Mouse (Mus musculus): ENCODE data around the gene Hlx. TPM values are rescaled to one million over a fixed set of nuclear protein-coding genes. Genes with fewer than 3 reads are reported as not detected.
A peak's percentile ranks its signal among the peaks of the same experiment; 100 is the strongest.

Gene Hlx
- 14.0 and 29.3 TPM in 2 replicates for polyA plus RNA-seq (2011; ENCODE audit: insufficient read depth, insufficient read length, low replicate concordance, missing spikeins)

GRCm38 (mm10) chr1:184732556-184733049, at the start of gene Hlx:
Hlx (minus strand) TSS chr1:184732619.
- under 1% methylated on average over 32 of the region's 32 CpGs for WGBS
- Histone ChIP-seq H3K27ac (ENCODE audit: control insufficient read depth, insufficient read depth, low read depth, low read length, poor library complexity) (peak within 1 kb of the TSS; percentile 99), H3K4me3 (replicated peaks; ENCODE audit: control insufficient read depth, low read depth, low read length) (peak within 1 kb of the TSS; percentile 78), H3K4me1 (ENCODE audit: control insufficient read depth, insufficient read depth, low read length) (peaks cover 1% of the 10 kb centered on the region; the same call in 1 of the 2 replicates)
- TF ChIP-seq CTCF (IDR thresholded peaks at IDR 0.05; ENCODE audit: control insufficient read depth, insufficient read depth, low read length) (no peak), POLR2A (IDR thresholded peaks at IDR 0.05; ENCODE audit: borderline replicate concordance, control insufficient read depth, low read depth, low read length) (peak; percentile 54; the same call in 1 of the 2 replicates)

GRCm38 (mm10) chr1:184782161-184782513, 49.7 kb upstream of the Hlx start:
- 88% methylated on average over 14 of the region's 14 CpGs for WGBS
- Histone ChIP-seq H3K27ac (ENCODE audit: control insufficient read depth, insufficient read depth, low read depth, low read length, poor library complexity) (no peak overlapping the region), H3K4me1 (ENCODE audit: control insufficient read depth, insufficient read depth, low read length) (no peaks in the 10 kb centered on the region), H3K4me3 (replicated peaks; ENCODE audit: control insufficient read depth, low read depth, low read length) (no peak overlapping the region)
- no peak for TF ChIP-seq CTCF (IDR thresholded peaks at IDR 0.05; ENCODE audit: control insufficient read depth, insufficient read depth, low read length)
- no peak for TF ChIP-seq POLR2A (IDR thresholded peaks at IDR 0.05; ENCODE audit: borderline replicate concordance, control insufficient read depth, low read depth, low read length)

- WGBS = 40% methylated on average over 10 of the region's 10 CpGs
- TF ChIP-seq POLR2A (IDR thresholded peaks at IDR 0.05; ENCODE audit: borderline replicate concordance, control insufficient read depth, low read depth, low read length) (no peak), CTCF (IDR thresholded peaks at IDR 0.05; ENCODE audit: control insufficient read depth, insufficient read depth, low read length) (no peak)
- Histone ChIP-seq H3K4me3 (replicated peaks; ENCODE audit: control insufficient read depth, low read depth, low read length) (no peak overlapping the region), H3K27ac (ENCODE audit: control insufficient read depth, insufficient read depth, low read depth, low read length, poor library complexity) (no peak overlapping the region), H3K4me1 (ENCODE audit: control insufficient read depth, insufficient read depth, low read length) (no peaks in the 10 kb centered on the region)
Measured at GRCm38 (mm10) chr1:184781286-184782160, 49.1 kb upstream of the Hlx start.

- H3K27ac ChIP-seq (ENCODE audit: control insufficient read depth, insufficient read depth, low read depth, low read length, poor library complexity) = no peak overlapping the region
- H3K4me1 ChIP-seq (ENCODE audit: control insufficient read depth, insufficient read depth, low read length) = no peaks in the 10 kb centered on the region
- 85% methylated on average over 6 of the region's 6 CpGs for WGBS
- TF ChIP-seq CTCF (IDR thresholded peaks at IDR 0.05; ENCODE audit: control insufficient read depth, insufficient read depth, low read length) (no peak), POLR2A (IDR thresholded peaks at IDR 0.05; ENCODE audit: borderline replicate concordance, control insufficient read depth, low read depth, low read length) (no peak)
- H3K4me3 ChIP-seq (replicated peaks; ENCODE audit: control insufficient read depth, low read depth, low read length) = no peak overlapping the region
Measured at GRCm38 (mm10) chr1:184778157-184778556, 45.7 kb upstream of the Hlx start.

GRCm38 (mm10) chr1:184777061-184777795, 44.8 kb upstream of the Hlx start:
- TF ChIP-seq CTCF (IDR thresholded peaks at IDR 0.05; ENCODE audit: control insufficient read depth, insufficient read depth, low read length) (no peak), POLR2A (IDR thresholded peaks at IDR 0.05; ENCODE audit: borderline replicate concordance, control insufficient read depth, low read depth, low read length) (no peak)
- WGBS = 43% methylated on average over 22 of the region's 22 CpGs
- Histone ChIP-seq H3K4me3 (replicated peaks; ENCODE audit: control insufficient read depth, low read depth, low read length) (no peak overlapping the region), H3K27ac (ENCODE audit: control insufficient read depth, insufficient read depth, low read depth, low read length, poor library complexity) (no peak overlapping the region), H3K4me1 (ENCODE audit: control insufficient read depth, insufficient read depth, low read length) (no peaks in the 10 kb centered on the region)

- H3K4me1 ChIP-seq (ENCODE audit: control insufficient read depth, insufficient read depth, low read length) = no peaks in the 10 kb centered on the region
- no peak overlapping the region for H3K4me3 ChIP-seq (replicated peaks; ENCODE audit: control insufficient read depth, low read depth, low read length)
- WGBS = 71% methylated on average over 9 of the region's 9 CpGs
- TF ChIP-seq CTCF (IDR thresholded peaks at IDR 0.05; ENCODE audit: control insufficient read depth, insufficient read depth, low read length) = no peak
- TF ChIP-seq POLR2A (IDR thresholded peaks at IDR 0.05; ENCODE audit: borderline replicate concordance, control insufficient read depth, low read depth, low read length) = no peak
- no peak overlapping the region for H3K27ac ChIP-seq (ENCODE audit: control insufficient read depth, insufficient read depth, low read depth, low read length, poor library complexity)
Measured at GRCm38 (mm10) chr1:184775289-184775688, 42.9 kb upstream of the Hlx start.

GRCm38 (mm10) chr1:184771891-184772249, 39.5 kb upstream of the Hlx start:
- no peaks in the 10 kb centered on the region for H3K4me1 ChIP-seq (ENCODE audit: control insufficient read depth, insufficient read depth, low read length)
- WGBS = 13% methylated on average over 9 of the region's 9 CpGs
- H3K27ac ChIP-seq (ENCODE audit: control insufficient read depth, insufficient read depth, low read depth, low read length, poor library complexity) = no peak overlapping the region
- TF ChIP-seq CTCF (IDR thresholded peaks at IDR 0.05; ENCODE audit: control insufficient read depth, insufficient read depth, low read length) (no peak), POLR2A (IDR thresholded peaks at IDR 0.05; ENCODE audit: borderline replicate concordance, control insufficient read depth, low read depth, low read length) (no peak)
- H3K4me3 ChIP-seq (replicated peaks; ENCODE audit: control insufficient read depth, low read depth, low read length) = no peak overlapping the region
